Mouse (Mus musculus) mammary gland, adult 2 months (tissue): ENCODE results near the gene Tbl1xr1. TPM values are rescaled to one million over a fixed set of nuclear protein-coding genes. Genes with fewer than 3 reads are reported as not detected.

Experiments used
- polyA plus RNA-seq: library from polyadenylated mRNA; depleted of rRNA; stranded (reverse); fragments of >200 nt; gene quantifications from 2 replicates; pipeline ENCODE4 v1.2.3, GENCODE M21; 2012; ENCODE audit warnings: low replicate concordance; rRNA removed

The Tbl1xr1 gene
- 39.0 and 42.6 TPM in 2 replicates for polyA plus RNA-seq

DNA sequence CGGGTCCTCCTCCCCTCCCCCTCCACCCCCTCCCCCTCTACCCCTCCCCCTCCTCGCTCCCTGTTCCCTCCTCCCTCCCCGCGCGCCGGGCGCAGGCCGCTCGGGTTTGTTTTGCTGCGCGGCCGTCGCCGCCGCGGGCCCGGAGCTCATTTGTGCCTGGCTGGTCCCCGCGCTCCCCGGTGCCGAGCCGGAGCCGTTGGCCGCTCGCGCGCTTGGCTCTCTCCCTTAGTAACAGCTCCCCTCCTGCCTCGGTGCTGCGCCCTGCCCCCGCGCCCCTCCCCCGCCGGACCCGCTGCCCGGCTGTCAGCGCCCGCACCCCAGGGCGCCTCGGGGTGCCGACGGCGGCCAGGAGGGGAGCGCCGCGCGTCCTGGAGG is at the start of gene Tbl1xr1:
Tbl1xr1 (plus strand) TSS at position 92 of the 375 bp plus-strand sequence.

